Mouse (Mus musculus) forebrain, embryonic 14.5 days (tissue): Measurements from ENCODE around the gene Snapc1. TPM values are rescaled to one million over a fixed set of nuclear protein-coding genes. Genes with fewer than 3 reads are reported as not detected.

Experiments used
- ATAC-seq: fragments of 200-750 bp; cut with Nextera tagmentation; 2 replicates; pipeline ENCODE4 v1.8.0; 2017; ENCODE audit warnings: mild to moderate bottlenecking, moderate library complexity
- DNase-seq: peaks from one replicate; pipeline ENCODE4 v3.0.0-alpha.2; 2015; ENCODE audit warnings: low spot score
- H3K27ac ChIP-seq: fragments of 300-500 bp; sonication (generic); 2 replicates; pipeline ENCODE4 v1.5.1; 2014; ENCODE audit warnings: low read depth, mild to moderate bottlenecking, control low read depth, low read length, moderate library complexity
- H3K27me3 ChIP-seq: fragments of 300-500 bp; sonication (generic); replicated peaks from 2 replicates; pipeline ENCODE4 v1.6.1; 2014; ENCODE audit warnings: low read length, control low read depth, mixed read lengths; ENCODE audit not compliant: control insufficient read depth, insufficient read depth
- H3K36me3 ChIP-seq: fragments of 300-500 bp; sonication (generic); 2 replicates; pipeline ENCODE4 v1.6.1; 2014; ENCODE audit warnings: low read length, control low read depth; ENCODE audit not compliant: control insufficient read depth, insufficient read depth
- H3K4me1 ChIP-seq: fragments of 300-500 bp; sonication (generic); 2 replicates; pipeline ENCODE4 v1.6.1; 2014; ENCODE audit warnings: antibody characterized with exemption, low read length, control low read depth; ENCODE audit not compliant: control insufficient read depth, insufficient read depth
- H3K4me2 ChIP-seq: fragments of 300-500 bp; sonication (generic); 2 replicates; pipeline ENCODE4 v1.6.1; 2014; ENCODE audit warnings: mild to moderate bottlenecking, control low read depth, low read length
- H3K4me3 ChIP-seq: fragments of 300-500 bp; sonication (generic); 2 replicates; pipeline ENCODE4 v1.5.1; 2014; ENCODE audit warnings: low read depth, low read length, control low read depth
- H3K9ac ChIP-seq: fragments of 300-500 bp; sonication (generic); 2 replicates; pipeline ENCODE4 v1.6.1; 2014; ENCODE audit warnings: mild to moderate bottlenecking, low read length, control low read depth, moderate library complexity
- H3K9me3 ChIP-seq: fragments of 300-500 bp; sonication (generic); replicated peaks from 2 replicates; pipeline ENCODE4 v1.6.1; 2016; ENCODE audit warnings: low read length, control low read depth, mixed read lengths; ENCODE audit not compliant: control insufficient read depth
- WGBS: fragments of 180-500 bp; shearing (Covaris S2); extraction: QIAGEN DNeasy Blood & Tissue Kit; methylation state at CpG from one replicate; pipeline ENCODE4 v1.1.7; 2014; 5-methylcytosine and 5-hydroxymethylcytosine counted together
- polyA plus RNA-seq: library from polyadenylated mRNA; unstranded; fragments of >200 nt; fragmentation: Nextera tagmentation; extraction: Ambion mirVana; gene quantifications from 2 replicates; pipeline ENCODE4 v1.2.1, GENCODE M21; 2014

Gene Snapc1
- polyA plus RNA-seq: 26.0 and 38.4 TPM in 2 replicates

GRCm38 (mm10) chr12:73964291-73965281 is at the start of gene Snapc1:
Snapc1 (plus strand) TSS chr12:73964481.
- H3K36me3 ChIP-seq: peaks cover 19% of the 10 kb centered on the region
- WGBS: 2% methylated on average over 60 of the region's 60 CpGs
- DNase-seq (peak; percentile 99), ATAC-seq (peak; percentile 100)
- peak within 1 kb of the TSS; percentile 81 for H3K4me3 ChIP-seq
- H3K27ac ChIP-seq: peak within 1 kb of the TSS; percentile 71
- H3K9ac ChIP-seq: peak within 1 kb of the TSS; percentile 84
- H3K4me2 ChIP-seq: peak within 1 kb of the TSS; percentile 78
- H3K4me1 ChIP-seq: peaks cover 6% of the 10 kb centered on the region
- H3K27me3 ChIP-seq: no peaks in the 10 kb centered on the region
- no peaks in the 10 kb centered on the region for H3K9me3 ChIP-seq

- ATAC-seq: no peak
- H3K27me3 ChIP-seq: no peaks in the 10 kb centered on the region
- H3K27ac ChIP-seq: no peak overlapping the region
- no peak overlapping the region for H3K9ac ChIP-seq
- DNase-seq: no peak
- no peaks in the 10 kb centered on the region for H3K4me1 ChIP-seq
- no peak overlapping the region for H3K4me3 ChIP-seq
- no peak overlapping the region for H3K4me2 ChIP-seq
- no peaks in the 10 kb centered on the region for H3K9me3 ChIP-seq
- 95% methylated on average over 5 of the region's 5 CpGs for WGBS
- no peaks in the 10 kb centered on the region for H3K36me3 ChIP-seq
Measured at GRCm38 (mm10) chr12:73918479-73918878, 45.8 kb upstream of the Snapc1 start.

- Histone ChIP-seq H3K27ac (no peak overlapping the region), H3K4me2 (no peak overlapping the region), H3K27me3 (no peaks in the 10 kb centered on the region), H3K4me1 (no peaks in the 10 kb centered on the region), H3K4me3 (no peak overlapping the region), H3K9ac (no peak overlapping the region), H3K9me3 (no peaks in the 10 kb centered on the region), H3K36me3 (peaks cover 59% of the 10 kb centered on the region)
- no peak for DNase-seq
- WGBS: 90% methylated on average over 3 of the region's 3 CpGs
- ATAC-seq: no peak
Measured at GRCm38 (mm10) chr12:73930266-73930665, 34.0 kb upstream of the Snapc1 start.

GRCm38 (mm10) chr12:73931274-73931673 is 33.0 kb upstream of the Snapc1 start:
- Histone ChIP-seq H3K4me2 (no peak overlapping the region), H3K27ac (no peak overlapping the region), H3K36me3 (peaks cover 61% of the 10 kb centered on the region), H3K9ac (no peak overlapping the region), H3K4me1 (no peaks in the 10 kb centered on the region), H3K27me3 (no peaks in the 10 kb centered on the region), H3K9me3 (no peaks in the 10 kb centered on the region), H3K4me3 (no peak overlapping the region)
- DNase-seq (peak; percentile 16), ATAC-seq (no peak)
- 60% methylated on average over 5 of the region's 5 CpGs for WGBS

- peaks cover 70% of the 10 kb centered on the region for H3K36me3 ChIP-seq
- no peaks in the 10 kb centered on the region for H3K9me3 ChIP-seq
- 88% methylated on average over 2 of the region's 2 CpGs for WGBS
- no peak overlapping the region for H3K4me2 ChIP-seq
- H3K27me3 ChIP-seq: no peaks in the 10 kb centered on the region
- H3K4me1 ChIP-seq: no peaks in the 10 kb centered on the region
- H3K9ac ChIP-seq: no peak overlapping the region
- DNase-seq (no peak), ATAC-seq (no peak)
- no peak overlapping the region for H3K4me3 ChIP-seq
- no peak overlapping the region for H3K27ac ChIP-seq
Measured at GRCm38 (mm10) chr12:73934528-73934927, 29.8 kb upstream of the Snapc1 start.

- DNase-seq: no peak
- H3K4me3 ChIP-seq: no peak within 1 kb of the TSS
- WGBS: 94% methylated on average over 1 of the region's 1 CpGs
- no peaks in the 10 kb centered on the region for H3K27me3 ChIP-seq
- no peak within 1 kb of the TSS for H3K27ac ChIP-seq
- no peaks in the 10 kb centered on the region for H3K9me3 ChIP-seq
- no peak for ATAC-seq
- no peak within 1 kb of the TSS for H3K9ac ChIP-seq
- H3K4me1 ChIP-seq: no peaks in the 10 kb centered on the region
- H3K4me2 ChIP-seq: no peak within 1 kb of the TSS
- peaks cover 71% of the 10 kb centered on the region for H3K36me3 ChIP-seq
Measured at GRCm38 (mm10) chr12:73937353-73937752, 26.9 kb upstream of the Snapc1 start, which contains the start of gene Gm49321. Gm49321 (plus strand) TSS chr12:73937653.

- 92% methylated on average over 6 of the region's 6 CpGs for WGBS
- Histone ChIP-seq H3K9ac (no peak overlapping the region), H3K4me2 (no peak overlapping the region), H3K27me3 (no peaks in the 10 kb centered on the region), H3K9me3 (no peaks in the 10 kb centered on the region), H3K36me3 (peaks cover 71% of the 10 kb centered on the region), H3K4me1 (no peaks in the 10 kb centered on the region), H3K4me3 (no peak overlapping the region), H3K27ac (no peak overlapping the region)
- no peak for DNase-seq
- ATAC-seq: no peak
Measured at GRCm38 (mm10) chr12:73939542-73939941, 24.7 kb upstream of the Snapc1 start.

- H3K4me1 ChIP-seq: no peaks in the 10 kb centered on the region; the same call in 1 of the 2 replicates
- peaks cover 28% of the 10 kb centered on the region for H3K36me3 ChIP-seq
- no peak for DNase-seq
- H3K4me3 ChIP-seq: no peak overlapping the region
- no peak overlapping the region for H3K9ac ChIP-seq
- no peaks in the 10 kb centered on the region for H3K27me3 ChIP-seq
- no peak overlapping the region for H3K27ac ChIP-seq
- no peaks in the 10 kb centered on the region for H3K9me3 ChIP-seq
- 91% methylated on average over 4 of the region's 4 CpGs for WGBS
- no peak for ATAC-seq
- no peak overlapping the region for H3K4me2 ChIP-seq
Measured at GRCm38 (mm10) chr12:73948415-73948814, 15.9 kb upstream of the Snapc1 start.
